Mouse (Mus musculus): ENCODE data around the gene Ly6g6e. TPM values are rescaled to one million over a fixed set of nuclear protein-coding genes. Genes with fewer than 3 reads are reported as not detected.

Ly6g6e gene
- polyA plus RNA-seq, 1 experiment from 2014 or later, result 9.7 TPM

DNA sequence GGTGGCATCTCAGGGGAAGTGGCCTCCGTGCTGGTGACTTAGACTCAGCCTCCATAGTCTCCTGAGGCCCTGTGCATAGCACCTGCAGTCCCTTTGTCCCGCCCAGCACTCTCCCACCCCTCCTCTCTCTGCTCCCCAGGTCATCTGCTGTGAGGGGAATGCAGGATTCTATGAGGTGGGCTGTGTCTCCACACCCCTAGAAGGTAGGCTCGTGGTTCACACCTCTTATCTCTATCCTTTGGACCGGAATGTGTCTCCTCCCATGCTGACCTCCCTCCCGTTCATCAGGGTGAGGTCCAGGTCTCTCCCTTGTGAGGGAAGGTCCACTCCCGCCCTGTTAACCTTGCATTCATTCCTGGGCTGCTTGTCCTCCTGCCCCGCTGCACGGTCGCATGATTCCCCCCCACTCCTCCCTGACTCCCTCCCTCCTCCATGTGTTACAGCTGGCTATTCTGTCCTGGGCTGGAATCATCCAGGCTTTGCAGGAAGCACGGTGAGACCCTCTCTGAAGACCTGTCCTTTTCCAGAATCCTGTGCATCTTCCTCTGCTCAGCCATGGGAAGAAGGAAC is 23.6 kb downstream of the Ly6g6e start:
- no peak overlapping the region for H3K9ac ChIP-seq (replicated peaks; ENCODE audit: low read depth, low read length)
- no peak for ATAC-seq (ENCODE audit: insufficient number of reproducible peaks, insufficient read depth, low FRiP score, low read depth)
- H3K4me3 ChIP-seq (ENCODE audit: low read depth, low read length), result no peak overlapping the region
- H3K27ac ChIP-seq (ENCODE audit: low read length), result no peak overlapping the region
- peaks cover 64% of the 10 kb centered on the region for H3K36me3 ChIP-seq (ENCODE audit: control insufficient read depth, insufficient read depth, low read length)
- no peak overlapping the region for H3K4me2 ChIP-seq (replicated peaks; ENCODE audit: low read depth, low read length)
- no peaks in the 10 kb centered on the region for H3K27me3 ChIP-seq (ENCODE audit: control insufficient read depth, insufficient read depth, low read length)
- H3K9me3 ChIP-seq (ENCODE audit: control insufficient read depth, low read depth, low read length), result no peaks in the 10 kb centered on the region
- H3K4me1 ChIP-seq (ENCODE audit: control insufficient read depth, insufficient read depth, low read length), result no peaks in the 10 kb centered on the region
- WGBS, result 54% methylated on average over 10 of the region's 10 CpGs

DNA sequence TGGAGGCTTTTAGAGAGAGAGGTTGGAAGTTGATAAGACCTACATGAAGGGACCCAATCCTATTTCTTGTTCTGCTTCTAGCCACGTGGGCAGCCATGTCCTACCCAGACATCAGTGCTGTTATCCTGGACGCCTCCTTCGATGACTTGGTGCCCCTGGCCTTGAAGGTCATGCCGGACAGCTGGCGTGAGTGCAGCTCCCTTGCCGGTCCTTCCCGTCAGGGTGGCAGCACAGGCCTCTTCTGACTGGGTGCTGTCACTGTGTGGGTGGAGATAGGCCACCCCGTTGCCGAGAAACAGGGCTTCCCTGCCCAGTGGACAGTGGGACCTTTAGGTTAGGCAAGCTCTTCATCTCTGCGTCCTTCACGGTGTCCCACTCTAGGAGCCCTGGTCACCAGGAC is 24.5 kb downstream of the Ly6g6e start:
- Histone ChIP-seq H3K4me1 (ENCODE audit: control insufficient read depth, insufficient read depth, low read length) (0 out of 2 replicates have a peak, but pooled peaks cover 2% of the 10 kb centered on the region), H3K4me3 (ENCODE audit: low read depth, low read length) (no peak overlapping the region), H3K27ac (ENCODE audit: low read length) (no peak overlapping the region), H3K9ac (replicated peaks; ENCODE audit: low read depth, low read length) (no peak overlapping the region), H3K36me3 (ENCODE audit: control insufficient read depth, insufficient read depth, low read length) (peaks cover 62% of the 10 kb centered on the region), H3K27me3 (ENCODE audit: control insufficient read depth, insufficient read depth, low read length) (no peaks in the 10 kb centered on the region), H3K9me3 (ENCODE audit: control insufficient read depth, low read depth, low read length) (no peaks in the 10 kb centered on the region), H3K4me2 (replicated peaks; ENCODE audit: low read depth, low read length) (no peak overlapping the region)
- WGBS, result 85% methylated on average over 11 of the region's 11 CpGs
- ATAC-seq (ENCODE audit: insufficient number of reproducible peaks, insufficient read depth, low FRiP score, low read depth), result no peak

DNA sequence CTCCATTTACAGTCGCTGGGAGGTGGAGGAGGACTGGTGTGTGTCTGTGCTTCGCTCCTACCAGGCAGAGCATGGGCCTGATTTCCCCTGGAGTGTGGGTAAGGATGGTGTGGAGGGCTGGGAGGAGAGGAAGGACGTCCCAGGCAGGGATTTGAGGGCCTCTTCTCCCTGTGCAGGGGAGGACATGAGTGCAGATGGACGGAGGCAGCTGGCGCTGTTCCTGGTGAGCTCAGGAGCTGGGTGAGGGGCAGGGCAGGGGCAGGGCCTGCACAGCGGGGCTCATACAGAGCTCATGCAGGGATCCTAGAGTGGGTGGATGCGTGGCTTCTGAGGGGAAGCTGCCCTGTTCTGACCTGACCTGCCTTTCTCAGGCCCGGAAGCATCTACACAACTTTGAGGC is 25.6 kb downstream of the Ly6g6e start:
- H3K4me2 ChIP-seq (replicated peaks; ENCODE audit: low read depth, low read length), result no peak overlapping the region
- H3K4me3 ChIP-seq (ENCODE audit: low read depth, low read length), result no peak overlapping the region
- no peak overlapping the region for H3K27ac ChIP-seq (ENCODE audit: low read length)
- 72% methylated on average over 8 of the region's 8 CpGs for WGBS
- no peak for ATAC-seq (ENCODE audit: insufficient number of reproducible peaks, insufficient read depth, low FRiP score, low read depth)
- 0 out of 2 replicates have a peak, but pooled peaks cover 3% of the 10 kb centered on the region for H3K4me1 ChIP-seq (ENCODE audit: control insufficient read depth, insufficient read depth, low read length)
- H3K27me3 ChIP-seq (ENCODE audit: control insufficient read depth, insufficient read depth, low read length), result no peaks in the 10 kb centered on the region
- peaks cover 52% of the 10 kb centered on the region for H3K36me3 ChIP-seq (ENCODE audit: control insufficient read depth, insufficient read depth, low read length)
- no peak overlapping the region for H3K9ac ChIP-seq (replicated peaks; ENCODE audit: low read depth, low read length)
- H3K9me3 ChIP-seq (ENCODE audit: control insufficient read depth, low read depth, low read length), result no peaks in the 10 kb centered on the region

DNA sequence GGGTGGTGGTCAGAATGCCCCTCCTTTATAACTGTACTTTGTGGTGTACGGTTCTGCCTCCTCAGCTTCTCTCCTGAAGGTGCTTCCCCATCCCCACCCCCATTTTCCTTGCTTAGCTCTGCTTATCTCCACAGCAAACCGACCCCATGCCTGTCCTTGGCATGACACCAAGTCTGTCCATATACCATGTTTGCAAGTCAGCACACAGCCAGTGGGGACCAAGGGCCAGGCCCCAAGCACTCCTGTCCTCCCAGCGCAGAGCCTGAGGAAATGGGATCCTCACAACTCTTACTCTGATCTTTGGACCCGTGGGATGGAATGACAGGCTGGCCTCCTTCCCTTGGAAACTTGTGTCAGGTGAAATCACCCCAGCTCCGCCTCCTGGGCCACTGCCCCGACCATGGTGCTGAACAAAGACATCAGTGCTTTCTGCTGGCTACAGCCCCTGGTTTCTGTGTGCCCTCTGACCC is 26.6 kb downstream of the Ly6g6e start:
- Histone ChIP-seq H3K27ac (ENCODE audit: low read length) (no peak overlapping the region), H3K4me1 (ENCODE audit: control insufficient read depth, insufficient read depth, low read length) (0 out of 2 replicates have a peak, but pooled peaks cover 3% of the 10 kb centered on the region), H3K4me3 (ENCODE audit: low read depth, low read length) (no peak overlapping the region), H3K36me3 (ENCODE audit: control insufficient read depth, insufficient read depth, low read length) (peaks cover 43% of the 10 kb centered on the region), H3K27me3 (ENCODE audit: control insufficient read depth, insufficient read depth, low read length) (no peaks in the 10 kb centered on the region), H3K4me2 (replicated peaks; ENCODE audit: low read depth, low read length) (no peak overlapping the region), H3K9ac (replicated peaks; ENCODE audit: low read depth, low read length) (no peak overlapping the region), H3K9me3 (ENCODE audit: control insufficient read depth, low read depth, low read length) (no peaks in the 10 kb centered on the region)
- ATAC-seq (ENCODE audit: insufficient number of reproducible peaks, insufficient read depth, low FRiP score, low read depth), result no peak
- 67% methylated on average over 6 of the region's 6 CpGs for WGBS

DNA sequence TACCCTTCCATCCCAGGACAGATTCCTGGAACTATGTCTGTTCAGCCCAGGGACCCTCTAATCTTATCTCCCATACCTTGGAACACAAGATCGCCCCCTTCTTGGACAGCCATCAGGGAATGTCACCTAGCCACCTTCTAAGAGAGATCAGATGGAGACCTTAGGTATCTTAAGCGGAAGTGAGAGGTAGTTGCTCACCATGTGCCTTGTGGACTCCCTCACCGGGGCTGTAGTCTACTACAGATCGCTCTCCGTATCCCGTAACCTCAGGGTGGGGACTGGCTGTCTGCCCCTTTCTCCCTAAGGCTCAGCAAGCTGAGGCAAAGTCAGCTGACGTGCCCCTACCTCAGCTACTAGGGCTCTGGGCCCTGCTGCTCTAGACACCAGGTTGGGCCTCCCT is 27.4 kb downstream of the Ly6g6e start:
- Histone ChIP-seq H3K4me3 (ENCODE audit: low read depth, low read length) (no peak overlapping the region), H3K27me3 (ENCODE audit: control insufficient read depth, insufficient read depth, low read length) (no peaks in the 10 kb centered on the region), H3K4me1 (ENCODE audit: control insufficient read depth, insufficient read depth, low read length) (0 out of 2 replicates have a peak, but pooled peaks cover 3% of the 10 kb centered on the region), H3K9me3 (ENCODE audit: control insufficient read depth, low read depth, low read length) (no peaks in the 10 kb centered on the region), H3K4me2 (replicated peaks; ENCODE audit: low read depth, low read length) (no peak overlapping the region), H3K36me3 (ENCODE audit: control insufficient read depth, insufficient read depth, low read length) (peaks cover 36% of the 10 kb centered on the region), H3K27ac (ENCODE audit: low read length) (no peak overlapping the region), H3K9ac (replicated peaks; ENCODE audit: low read depth, low read length) (no peak overlapping the region)
- ATAC-seq (ENCODE audit: insufficient number of reproducible peaks, insufficient read depth, low FRiP score, low read depth), result no peak
- 90% methylated on average over 7 of the region's 7 CpGs for WGBS

DNA sequence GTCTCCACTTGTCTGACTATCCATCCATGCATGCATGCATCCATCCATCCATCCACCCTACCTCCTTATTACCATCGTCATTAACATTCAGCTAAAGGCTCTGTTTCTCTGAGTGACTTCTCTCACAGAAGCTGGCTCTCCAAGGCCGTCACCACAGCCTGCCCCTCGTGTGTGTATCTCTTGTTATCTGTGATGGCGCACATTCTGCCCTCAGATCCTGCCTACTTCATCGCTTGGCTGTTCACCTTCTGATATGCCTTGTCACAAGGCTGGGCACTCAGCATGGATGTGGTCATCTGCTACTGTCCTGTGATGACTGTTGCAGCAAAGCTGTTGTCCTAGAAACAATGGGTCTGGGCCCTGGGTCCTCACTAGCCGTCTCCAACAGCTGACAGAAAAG is 28.1 kb downstream of the Ly6g6e start:
- peaks cover 33% of the 10 kb centered on the region for H3K36me3 ChIP-seq (ENCODE audit: control insufficient read depth, insufficient read depth, low read length)
- H3K9ac ChIP-seq (replicated peaks; ENCODE audit: low read depth, low read length), result no peak overlapping the region
- no peak overlapping the region for H3K4me3 ChIP-seq (ENCODE audit: low read depth, low read length)
- no peak overlapping the region for H3K27ac ChIP-seq (ENCODE audit: low read length)
- H3K4me2 ChIP-seq (replicated peaks; ENCODE audit: low read depth, low read length), result no peak overlapping the region
- H3K9me3 ChIP-seq (ENCODE audit: control insufficient read depth, low read depth, low read length), result no peaks in the 10 kb centered on the region
- ATAC-seq (ENCODE audit: insufficient number of reproducible peaks, insufficient read depth, low FRiP score, low read depth), result no peak
- 79% methylated on average over 6 of the region's 6 CpGs for WGBS
- no peaks in the 10 kb centered on the region for H3K27me3 ChIP-seq (ENCODE audit: control insufficient read depth, insufficient read depth, low read length)
- 0 out of 2 replicates have a peak, but pooled peaks cover 3% of the 10 kb centered on the region for H3K4me1 ChIP-seq (ENCODE audit: control insufficient read depth, insufficient read depth, low read length)

DNA sequence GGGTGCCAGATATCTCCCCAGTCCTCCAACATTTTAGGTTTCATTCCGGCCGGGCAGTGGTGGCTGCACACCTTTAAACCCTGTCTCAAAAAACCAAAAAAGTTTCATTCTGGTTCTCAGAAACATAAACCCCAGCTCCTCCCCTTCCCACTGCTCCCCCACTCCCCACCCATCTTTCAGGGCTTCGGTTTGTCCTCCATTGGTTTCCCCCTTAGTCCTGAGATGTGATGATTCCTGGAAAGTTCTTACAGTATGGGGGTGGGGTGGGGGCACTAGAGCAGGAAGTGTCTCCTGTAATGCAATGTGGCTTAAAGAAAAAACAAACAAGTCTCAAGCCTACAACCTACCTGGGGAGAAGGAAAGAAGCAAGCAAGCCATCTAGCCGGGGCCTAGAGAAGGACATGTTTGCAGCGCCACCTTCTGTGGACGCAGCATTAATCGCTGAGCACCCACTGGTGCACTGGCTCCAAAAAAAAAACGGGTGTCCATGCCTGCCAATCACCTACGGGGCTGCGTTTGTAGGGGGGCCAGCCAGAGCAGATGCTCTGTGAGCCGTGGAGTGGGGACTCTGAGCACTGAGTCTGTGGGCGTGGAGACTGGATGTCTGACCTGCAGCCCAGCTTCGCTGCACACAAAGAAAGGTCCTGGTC is 29.2 kb downstream of the Ly6g6e start:
- H3K27ac ChIP-seq (ENCODE audit: low read length), result no peak overlapping the region
- H3K4me3 ChIP-seq (ENCODE audit: low read depth, low read length), result no peak overlapping the region
- 27% methylated on average over 13 of the region's 13 CpGs for WGBS
- H3K36me3 ChIP-seq (ENCODE audit: control insufficient read depth, insufficient read depth, low read length), result peaks cover 23% of the 10 kb centered on the region
- H3K9me3 ChIP-seq (ENCODE audit: control insufficient read depth, low read depth, low read length), result no peaks in the 10 kb centered on the region
- H3K9ac ChIP-seq (replicated peaks; ENCODE audit: low read depth, low read length), result no peak overlapping the region
- H3K27me3 ChIP-seq (ENCODE audit: control insufficient read depth, insufficient read depth, low read length), result no peaks in the 10 kb centered on the region
- 0 out of 2 replicates have a peak, but pooled peaks cover 3% of the 10 kb centered on the region for H3K4me1 ChIP-seq (ENCODE audit: control insufficient read depth, insufficient read depth, low read length)
- H3K4me2 ChIP-seq (replicated peaks; ENCODE audit: low read depth, low read length), result no peak overlapping the region
- no peak for ATAC-seq (ENCODE audit: insufficient number of reproducible peaks, insufficient read depth, low FRiP score, low read depth)

DNA sequence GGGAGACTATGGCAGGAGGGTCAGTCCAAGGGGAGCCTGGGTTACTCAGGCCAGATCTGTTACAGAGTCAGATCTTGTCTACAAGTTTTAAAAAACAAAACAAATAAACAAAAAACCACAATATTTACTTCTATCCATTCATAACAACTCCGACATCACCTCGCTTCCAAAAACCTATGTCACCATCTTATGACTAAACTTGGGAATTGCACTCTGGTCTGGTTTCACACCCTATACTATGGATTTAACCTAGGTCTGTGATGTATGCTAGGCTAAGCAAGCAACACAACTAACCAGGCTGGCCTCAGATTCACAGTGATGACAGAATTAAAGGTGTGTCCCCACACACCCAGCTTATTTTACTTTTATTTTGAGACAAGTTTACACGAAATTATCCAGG is 29.8 kb downstream of the Ly6g6e start:
- Histone ChIP-seq H3K4me2 (replicated peaks; ENCODE audit: low read depth, low read length) (no peak overlapping the region), H3K4me1 (ENCODE audit: control insufficient read depth, insufficient read depth, low read length) (0 out of 2 replicates have a peak, but pooled peaks cover 3% of the 10 kb centered on the region), H3K36me3 (ENCODE audit: control insufficient read depth, insufficient read depth, low read length) (peaks cover 17% of the 10 kb centered on the region), H3K4me3 (ENCODE audit: low read depth, low read length) (no peak overlapping the region), H3K27me3 (ENCODE audit: control insufficient read depth, insufficient read depth, low read length) (no peaks in the 10 kb centered on the region), H3K27ac (ENCODE audit: low read length) (no peak overlapping the region), H3K9me3 (ENCODE audit: control insufficient read depth, low read depth, low read length) (no peaks in the 10 kb centered on the region), H3K9ac (replicated peaks; ENCODE audit: low read depth, low read length) (no peak overlapping the region)
- ATAC-seq (ENCODE audit: insufficient number of reproducible peaks, insufficient read depth, low FRiP score, low read depth), result no peak
- WGBS, result 69% methylated on average over 3 of the region's 3 CpGs

Measured in stomach, embryonic 14.5 days (tissue).